Mouse (Mus musculus) limb, embryonic 11.5 days (tissue): ENCODE results near the gene F930015N05Rik. TPM values are rescaled to one million over a fixed set of nuclear protein-coding genes. Genes with fewer than 3 reads are reported as not detected.

ENCODE experiments used
- ATAC-seq: fragments of 200-750 bp; cut with Nextera tagmentation; 2 replicates; pipeline ENCODE4 v1.8.0; 2017; ENCODE audit warnings: low read depth; ENCODE audit not compliant: insufficient number of reproducible peaks, low FRiP score, low TSS enrichment
- DNase-seq: peaks from one replicate; pipeline ENCODE4 v3.0.0-alpha.2; 2015; ENCODE audit warnings: low spot score
- H3K27ac ChIP-seq: fragments of 300-500 bp; sonication (generic); replicated peaks from 2 replicates; pipeline ENCODE4 v1.5.1; 2014; ENCODE audit warnings: low read depth, mild to moderate bottlenecking, low read length
- H3K27me3 ChIP-seq: fragments of 300-500 bp; sonication (generic); 2 replicates; pipeline ENCODE4 v1.6.1; 2014; ENCODE audit warnings: mild to moderate bottlenecking, low read length, mixed read lengths; ENCODE audit not compliant: control insufficient read depth, insufficient read depth
- H3K36me3 ChIP-seq: fragments of 300-500 bp; sonication (generic); 2 replicates; pipeline ENCODE4 v1.6.1; 2014; ENCODE audit warnings: mild to moderate bottlenecking, low read length, moderate library complexity, mixed read lengths; ENCODE audit not compliant: control insufficient read depth, insufficient read depth
- H3K4me1 ChIP-seq: fragments of 300-500 bp; sonication (generic); 2 replicates; pipeline ENCODE4 v1.6.1; 2014; ENCODE audit warnings: low read length, mixed read lengths; ENCODE audit not compliant: control insufficient read depth, insufficient read depth
- H3K4me2 ChIP-seq: fragments of 300-500 bp; sonication (generic); 2 replicates; pipeline ENCODE4 v1.6.1; 2014; ENCODE audit warnings: low read depth, mild to moderate bottlenecking, moderate library complexity; ENCODE audit not compliant: severe bottlenecking
- H3K4me3 ChIP-seq: fragments of 300-500 bp; sonication (generic); 2 replicates; pipeline ENCODE4 v1.5.1; 2014; ENCODE audit warnings: low read depth, low read length
- H3K9ac ChIP-seq: fragments of 300-500 bp; sonication (generic); 2 replicates; pipeline ENCODE4 v1.6.1; 2014; ENCODE audit warnings: mild to moderate bottlenecking, low read length
- H3K9me3 ChIP-seq: fragments of 300-500 bp; sonication (generic); 2 replicates; pipeline ENCODE4 v1.6.1; 2016; ENCODE audit warnings: low read length; ENCODE audit not compliant: control insufficient read depth
- WGBS: fragments of 180-500 bp; shearing (Covaris S2); extraction: QIAGEN DNeasy Blood & Tissue Kit; methylation state at CpG from one replicate; pipeline ENCODE4 v1.1.7; 2014; 5-methylcytosine and 5-hydroxymethylcytosine counted together
- polyA plus RNA-seq: library from polyadenylated mRNA; unstranded; fragments of >200 nt; fragmentation: Nextera tagmentation; extraction: Ambion mirVana; gene quantifications from 2 replicates; pipeline ENCODE4 v1.2.1, GENCODE M21; 2014

The F930015N05Rik gene
- polyA plus RNA-seq, 1 experiment from 2014 or later = 3.4 TPM

- no peak for ATAC-seq
- no peaks in the 10 kb centered on the region for H3K4me1 ChIP-seq
- H3K9ac ChIP-seq = no peak overlapping the region
- no peaks in the 10 kb centered on the region for H3K9me3 ChIP-seq
- no peak overlapping the region for H3K4me2 ChIP-seq
- 69% methylated on average over 6 of the region's 6 CpGs for WGBS
- no peaks in the 10 kb centered on the region for H3K27me3 ChIP-seq
- H3K4me3 ChIP-seq = no peak overlapping the region
- H3K27ac ChIP-seq = no peak overlapping the region
- DNase-seq = no peak
- H3K36me3 ChIP-seq = no peaks in the 10 kb centered on the region
These were observed 35.8 kb downstream of the F930015N05Rik start for GRCm38 (mm10) chr11:64400534-64401093.

- no peak for ATAC-seq
- 90% methylated on average over 3 of the region's 3 CpGs for WGBS
- no peak overlapping the region for H3K4me3 ChIP-seq
- H3K9ac ChIP-seq = no peak overlapping the region
- H3K27me3 ChIP-seq = no peaks in the 10 kb centered on the region
- H3K36me3 ChIP-seq = no peaks in the 10 kb centered on the region
- no peaks in the 10 kb centered on the region for H3K4me1 ChIP-seq
- H3K9me3 ChIP-seq = no peaks in the 10 kb centered on the region
- no peak for DNase-seq
- no peak overlapping the region for H3K4me2 ChIP-seq
- no peak overlapping the region for H3K27ac ChIP-seq
These were observed 38.8 kb downstream of the F930015N05Rik start for GRCm38 (mm10) chr11:64397612-64398011.

DNA sequence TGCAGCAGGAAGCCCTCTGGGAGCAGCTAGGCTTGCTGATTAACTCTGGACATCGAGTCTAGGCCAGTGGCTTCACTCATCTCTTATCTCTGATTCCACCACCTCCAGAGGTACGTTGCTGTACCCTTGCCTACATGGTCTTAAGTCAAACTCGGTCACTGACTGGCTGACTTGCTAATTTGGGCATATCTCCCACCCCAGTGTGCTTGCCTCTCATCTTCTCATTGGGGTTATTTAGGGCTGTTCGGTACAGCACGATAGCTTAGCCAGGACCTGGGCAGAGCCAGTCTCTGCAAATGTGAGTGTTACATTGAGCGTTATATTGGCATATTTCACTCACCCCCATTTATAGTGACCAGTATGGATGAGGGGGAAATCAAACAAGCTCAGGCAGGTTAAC lies 39.5 kb downstream of the F930015N05Rik start:
- H3K27ac ChIP-seq = no peak overlapping the region
- H3K9ac ChIP-seq = no peak overlapping the region
- H3K9me3 ChIP-seq = no peaks in the 10 kb centered on the region
- H3K4me3 ChIP-seq = no peak overlapping the region
- H3K36me3 ChIP-seq = no peaks in the 10 kb centered on the region
- no peaks in the 10 kb centered on the region for H3K27me3 ChIP-seq
- no peak for ATAC-seq
- 57% methylated on average over 6 of the region's 6 CpGs for WGBS
- H3K4me1 ChIP-seq = no peaks in the 10 kb centered on the region
- H3K4me2 ChIP-seq = no peak overlapping the region
- no peak for DNase-seq

- Histone ChIP-seq H3K4me3 (no peak overlapping the region), H3K36me3 (no peaks in the 10 kb centered on the region), H3K9me3 (no peaks in the 10 kb centered on the region), H3K27me3 (no peaks in the 10 kb centered on the region), H3K27ac (no peak overlapping the region), H3K4me2 (no peak overlapping the region), H3K9ac (no peak overlapping the region), H3K4me1 (no peaks in the 10 kb centered on the region)
- DNase-seq (no peak), ATAC-seq (no peak)
- WGBS = 6% methylated on average over 7 of the region's 7 CpGs
These were observed 40.0 kb downstream of the F930015N05Rik start for GRCm38 (mm10) chr11:64396331-64396881.

DNA sequence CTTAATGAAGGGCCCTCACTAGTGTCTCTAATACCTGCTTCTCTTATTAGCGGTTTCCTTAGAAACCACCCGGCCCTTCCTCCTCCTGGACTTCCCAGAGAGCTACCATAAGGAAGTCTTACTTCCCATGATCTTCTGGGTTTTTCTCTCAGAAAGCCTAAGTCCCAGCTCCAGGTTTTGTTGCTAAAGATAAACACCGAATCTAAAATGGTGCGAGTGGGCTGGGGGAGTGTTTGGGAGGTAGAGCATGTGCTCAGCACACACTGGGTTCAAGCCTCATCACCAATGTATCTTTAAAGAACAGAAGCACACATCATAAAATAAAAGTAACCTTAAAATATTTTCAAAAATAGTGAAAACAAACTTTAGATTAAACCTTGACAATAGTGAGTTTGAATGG lies 50.1 kb downstream of the F930015N05Rik start:
- no peak overlapping the region for H3K4me2 ChIP-seq

More for the DNA sequence above, 50.1 kb downstream of the F930015N05Rik start:
- no peaks in the 10 kb centered on the region for H3K4me1 ChIP-seq
- H3K4me3 ChIP-seq = no peak overlapping the region
- H3K27ac ChIP-seq = no peak overlapping the region
- 91% methylated on average over 4 of the region's 4 CpGs for WGBS
- no peaks in the 10 kb centered on the region for H3K9me3 ChIP-seq
- ATAC-seq (no peak), DNase-seq (no peak)
- no peaks in the 10 kb centered on the region for H3K36me3 ChIP-seq
- H3K27me3 ChIP-seq = no peaks in the 10 kb centered on the region
- H3K9ac ChIP-seq = no peak overlapping the region

Other genes with a start within 250 kb of the F930015N05Rik start
- gene Hs3st3a1, start 1.3 kb downstream of the F930015N05Rik start, polyA plus RNA-seq = 4.6 and 5.5 TPM in 2 replicates